Mouse (Mus musculus): ENCODE data around the gene Ulk4.

DNA sequence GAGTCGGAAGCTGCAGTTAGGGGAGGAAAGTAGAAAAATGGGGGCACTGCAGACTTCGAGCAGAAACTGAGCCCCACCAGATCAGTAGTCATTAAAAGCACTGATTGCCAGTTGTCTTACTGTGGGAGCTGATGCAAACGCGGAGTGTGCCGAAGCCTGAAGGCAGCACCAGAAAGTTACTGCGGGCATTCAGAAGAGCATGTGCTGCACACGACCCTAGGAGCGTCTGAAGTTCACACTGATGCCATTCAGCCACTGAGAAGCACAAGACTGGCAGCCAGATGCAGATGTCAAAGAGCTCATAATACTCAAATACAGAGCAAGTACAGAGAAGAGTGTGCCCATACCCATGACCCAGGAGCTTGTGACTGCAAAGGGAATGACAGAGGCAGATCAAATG lies 216.7 kb downstream of the Ulk4 start:
- TF ChIP-seq CTCF (IDR thresholded peaks at IDR 0.05; ENCODE audit: insufficient read depth, low read length) (no peak), POLR2A (IDR thresholded peaks at IDR 0.05; ENCODE audit: borderline replicate concordance, extremely low read depth, low read depth, low read length) (no peak)

All from lung, adult 2 months (tissue).